Mouse (Mus musculus) subcutaneous adipose tissue, adult 2 months (tissue): ENCODE measurements around the gene Hrasls5. TPM values are rescaled to one million over a fixed set of nuclear protein-coding genes. Genes with fewer than 3 reads are reported as not detected.

Source experiments
- polyA plus RNA-seq: library from polyadenylated mRNA; depleted of rRNA; stranded (reverse); fragments of >200 nt; gene quantifications from 2 replicates; pipeline ENCODE4 v1.2.3, GENCODE M21; 2012; ENCODE audit warnings: low replicate concordance; rRNA removed

Gene Hrasls5
- polyA plus RNA-seq = 0.24 and 0.56 TPM in 2 replicates

DNA sequence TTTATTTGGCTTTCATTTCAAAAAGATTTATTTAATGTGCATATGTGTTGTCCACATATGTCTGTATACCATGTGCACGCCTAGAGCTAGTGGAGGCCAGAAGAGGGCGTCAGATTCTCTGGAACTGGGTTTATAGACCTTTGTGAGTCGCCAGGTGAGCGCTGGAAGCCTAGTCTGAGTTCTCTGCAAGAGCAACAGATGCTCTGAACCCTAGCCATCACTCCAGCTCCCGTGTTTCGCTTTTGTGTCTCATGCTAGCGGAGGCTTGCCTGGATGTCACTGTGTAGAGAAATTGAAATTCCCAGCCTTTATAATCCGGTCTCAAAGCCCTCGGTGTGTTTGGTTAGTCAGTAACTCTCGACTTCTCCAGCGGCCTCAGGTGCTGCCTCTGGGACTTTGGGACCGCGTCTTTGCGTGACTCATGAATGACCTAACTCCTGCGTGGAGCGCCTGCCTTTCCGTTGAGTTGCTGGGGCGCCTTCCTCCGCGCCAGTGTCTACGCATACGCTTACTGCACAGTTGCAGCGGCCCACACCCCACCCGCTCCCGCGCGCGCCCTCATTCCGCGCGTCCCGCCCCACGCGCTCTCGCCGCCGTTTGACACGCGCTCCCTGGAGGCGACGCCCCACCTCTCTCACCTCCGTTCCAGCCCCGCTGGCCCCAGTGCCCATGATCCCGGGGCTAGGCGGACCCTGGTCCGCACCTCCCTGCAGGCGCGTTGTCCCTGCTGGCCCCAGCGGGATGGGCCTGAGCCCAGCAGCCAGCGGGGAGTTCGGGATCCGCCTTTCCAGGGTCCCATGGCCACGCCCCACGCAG, at the start of gene Hrasls5:
Hrasls5 (plus strand) TSS at position 600 of the 816 bp plus-strand sequence.

DNA sequence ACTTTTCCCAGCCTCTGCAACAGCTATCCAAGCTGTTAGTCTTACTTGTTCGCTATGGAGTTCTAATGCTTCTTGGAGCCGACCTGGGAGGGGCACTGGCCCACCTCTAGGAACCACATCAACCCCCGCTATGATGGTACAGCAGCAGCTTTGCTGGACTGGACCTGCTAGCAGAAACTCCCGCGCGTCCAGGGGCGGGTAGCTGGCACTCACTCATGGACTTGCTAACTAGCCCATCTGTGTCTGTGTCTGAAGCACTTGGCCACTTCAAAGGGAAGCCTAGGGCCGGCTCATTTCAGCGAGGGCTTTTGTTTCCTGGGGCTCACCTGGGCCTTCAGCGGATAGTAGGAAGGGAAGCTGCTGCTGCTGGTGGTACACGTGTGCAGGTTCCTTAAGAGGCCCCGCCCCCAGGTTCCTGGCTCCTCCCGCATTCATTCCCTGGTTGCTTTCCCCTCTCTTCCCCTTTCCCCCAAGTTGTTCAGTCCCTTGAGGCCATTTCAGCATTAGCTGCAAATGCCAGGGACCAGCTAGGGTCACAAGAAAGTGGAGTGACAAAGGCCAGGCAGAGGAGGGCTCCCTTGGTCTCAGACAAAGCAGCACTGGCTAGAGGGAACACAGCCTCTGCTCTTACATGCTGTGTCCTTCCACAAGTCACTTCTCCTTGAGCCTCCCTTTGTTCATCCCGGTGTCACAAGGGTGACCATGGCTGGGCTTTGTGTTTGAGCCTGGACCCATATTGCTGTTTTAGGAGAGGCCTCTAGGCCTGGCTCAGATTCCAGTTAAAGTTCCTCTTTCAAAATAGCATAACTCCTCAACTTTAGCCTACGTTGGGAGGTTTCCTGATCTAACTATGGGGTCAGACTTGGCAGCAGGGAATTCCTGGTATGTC, 5.3 kb upstream of the Hrasls5 start, which contains the start of gene Lgals12:
Lgals12 (minus strand) TSS at position 393 of the 889 bp plus-strand sequence.

Other genes starting within 250 kb of the Hrasls5 start
- gene Spindoc, start 229.5 kb upstream of the Hrasls5 start, polyA plus RNA-seq = 17.4 and 27.2 TPM in 2 replicates
- 38.2 and 70.4 TPM in 2 replicates for gene 2700081O15Rik, start 194.9 kb upstream of the Hrasls5 start, polyA plus RNA-seq
- gene Rtn3, start 129.3 kb upstream of the Hrasls5 start, polyA plus RNA-seq = 121 and 206 TPM in 2 replicates
- gene Atl3, start 118.5 kb upstream of the Hrasls5 start, polyA plus RNA-seq = 40.7 and 44.2 TPM in 2 replicates
- 90.9 and 381 TPM in 2 replicates for gene Pla2g16, start 55.1 kb upstream of the Hrasls5 start, polyA plus RNA-seq
- 57.4 and 110 TPM in 2 replicates for gene Lgals12, start 5.3 kb upstream of the Hrasls5 start, polyA plus RNA-seq
- gene Slc22a19, start 98.8 kb downstream of the Hrasls5 start, polyA plus RNA-seq = not detected in 2 replicates
- gene Slc22a26, start 190.1 kb downstream of the Hrasls5 start, polyA plus RNA-seq = not detected in 2 replicates